Mouse (Mus musculus): Measurements from ENCODE around the gene Zfp710.

Gene Zfp710

GRCm38 (mm10) chr7:80081586-80082554 lies 57.3 kb downstream of the Zfp710 start:
- no peak for DNase-seq

DNA sequence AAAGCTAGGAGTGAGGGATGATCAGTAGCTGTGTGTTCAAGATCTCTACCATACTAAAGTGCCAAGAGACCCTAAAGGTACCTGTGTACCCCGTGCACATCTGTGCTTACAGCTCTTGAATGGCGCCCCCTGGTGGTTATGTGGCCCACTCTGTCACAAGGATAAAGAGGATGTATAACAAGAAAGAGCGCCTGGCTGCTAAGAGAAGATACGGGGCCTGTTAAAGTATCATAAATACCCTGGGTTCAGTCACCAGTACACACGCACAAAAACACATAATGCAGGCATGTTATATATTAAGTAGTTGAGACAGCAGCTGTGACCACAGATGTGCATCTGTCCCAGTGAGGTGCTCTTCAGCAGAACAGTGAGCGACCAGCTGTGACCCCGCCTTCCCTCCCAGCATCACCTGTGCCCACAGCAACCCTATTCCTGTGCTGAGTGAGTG lies 59.9 kb downstream of the Zfp710 start:
- no peak for DNase-seq

DNA sequence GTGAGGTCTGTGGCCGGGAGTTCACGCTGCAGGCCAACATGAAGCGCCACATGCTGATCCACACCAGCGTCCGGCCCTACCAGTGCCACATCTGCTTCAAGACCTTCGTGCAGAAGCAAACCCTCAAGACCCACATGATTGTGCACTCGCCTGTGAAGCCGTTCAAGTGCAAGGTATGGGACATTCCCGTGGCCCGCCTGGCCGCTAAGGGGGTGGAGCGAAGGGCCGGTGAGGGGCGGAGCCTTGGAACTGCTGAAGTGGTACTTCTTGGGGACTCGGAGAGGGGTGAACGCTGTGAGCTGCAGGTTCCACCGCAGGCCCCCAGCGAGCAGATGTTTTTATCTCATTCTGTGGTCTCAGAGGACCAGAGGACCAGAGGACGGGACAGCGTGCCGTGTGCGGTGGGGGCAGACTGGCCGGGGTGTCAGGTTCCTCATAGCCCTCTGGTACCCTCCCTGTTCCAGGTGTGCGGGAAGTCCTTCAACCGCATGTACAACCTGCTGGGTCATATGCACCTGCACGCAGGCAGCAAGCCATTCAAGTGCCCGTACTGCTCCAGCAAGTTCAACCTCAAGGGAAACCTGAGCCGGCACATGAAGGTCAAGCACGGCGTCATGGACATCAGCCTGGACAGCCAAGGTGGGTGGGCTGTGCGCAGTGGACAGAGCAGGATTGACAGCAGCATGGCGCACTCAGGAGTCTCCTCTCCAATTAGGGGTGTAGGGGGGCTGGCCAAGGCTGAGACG lies 61.5 kb downstream of the Zfp710 start:
- no peak for DNase-seq

- no peak for DNase-seq
Observed at GRCm38 (mm10) chr7:80088191-80088590, 63.6 kb downstream of the Zfp710 start.

DNA sequence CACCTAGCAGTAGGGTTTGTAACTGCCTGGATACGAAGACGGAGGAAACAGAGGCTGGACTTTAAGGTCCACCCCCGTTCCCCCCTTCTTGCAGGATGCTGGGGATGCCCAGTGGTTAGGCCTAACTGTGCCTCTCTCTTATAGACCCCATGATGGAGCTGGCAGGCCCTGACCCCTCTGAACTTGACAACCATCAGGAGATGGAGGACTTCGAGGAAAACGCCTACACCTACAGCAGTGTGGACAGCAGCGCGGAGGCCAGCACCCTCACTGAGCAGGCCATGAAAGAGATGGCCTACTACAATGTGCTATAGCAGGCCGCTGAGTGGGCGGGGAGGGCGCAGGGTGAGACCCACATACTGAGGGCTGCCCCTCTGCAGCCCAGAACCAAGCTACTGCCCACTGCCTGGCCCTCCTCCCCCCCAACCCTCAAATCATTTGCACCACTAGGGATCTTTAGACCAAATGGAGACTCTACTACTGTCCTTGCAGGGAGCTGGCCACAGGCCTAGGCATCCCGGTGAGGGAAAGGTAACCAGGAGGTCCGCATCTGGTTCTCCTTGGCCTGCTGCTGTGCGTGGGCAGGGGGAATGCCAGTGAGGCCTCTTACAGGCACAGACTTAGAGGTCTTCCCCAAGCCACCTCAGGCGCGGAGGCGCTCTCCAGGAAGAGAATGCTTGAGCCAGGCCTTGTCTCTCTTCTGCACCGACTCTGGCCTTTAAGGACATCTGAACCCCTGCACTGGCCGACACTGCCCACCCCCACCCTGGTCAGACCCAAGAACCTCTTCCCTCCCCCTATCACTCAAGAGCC lies 65.8 kb downstream of the Zfp710 start:
- DNase-seq = no peak

DNA sequence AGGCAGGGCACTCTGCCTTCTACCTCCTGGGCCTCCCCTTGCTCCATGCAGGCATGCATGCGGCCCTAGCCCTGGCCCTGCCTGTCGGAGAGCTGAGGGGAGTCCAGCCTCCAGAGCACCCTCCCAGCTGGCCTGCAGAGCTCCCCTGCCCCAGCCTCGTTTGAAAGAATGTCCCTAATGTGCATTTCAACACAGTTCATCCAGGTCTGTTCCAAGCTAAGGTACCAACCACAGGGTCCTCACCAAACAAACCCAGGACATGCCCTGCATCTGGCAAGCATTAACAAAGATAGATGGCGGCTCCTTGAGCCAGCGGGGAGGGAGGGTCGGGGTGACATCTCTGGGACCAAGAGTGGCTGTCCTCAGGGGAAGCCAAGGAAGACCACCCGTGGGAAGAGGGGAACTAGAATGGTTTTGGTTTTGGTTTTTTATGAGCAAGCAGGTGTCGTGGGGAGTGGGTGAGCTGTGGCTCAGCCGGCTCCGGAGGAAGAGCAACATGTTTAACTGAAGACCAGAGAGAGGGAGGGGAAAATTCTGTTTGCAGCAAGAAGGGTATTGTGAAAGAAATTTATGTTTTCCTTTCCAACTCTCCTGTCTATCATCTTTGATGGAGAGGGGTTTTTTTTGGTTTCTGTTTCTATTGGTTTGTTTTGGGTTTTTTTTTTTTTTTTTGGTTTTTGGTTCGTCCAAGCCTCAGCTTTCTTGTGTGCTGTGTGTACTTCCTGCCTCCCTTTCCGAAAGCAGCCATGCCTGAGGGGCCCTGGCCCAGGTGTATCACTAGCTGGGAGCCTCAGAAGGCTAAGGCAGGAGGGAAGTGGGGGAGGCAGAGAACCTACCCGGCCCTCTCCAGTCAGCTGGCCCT lies 66.6 kb downstream of the Zfp710 start:
- DNase-seq = no peak

DNA sequence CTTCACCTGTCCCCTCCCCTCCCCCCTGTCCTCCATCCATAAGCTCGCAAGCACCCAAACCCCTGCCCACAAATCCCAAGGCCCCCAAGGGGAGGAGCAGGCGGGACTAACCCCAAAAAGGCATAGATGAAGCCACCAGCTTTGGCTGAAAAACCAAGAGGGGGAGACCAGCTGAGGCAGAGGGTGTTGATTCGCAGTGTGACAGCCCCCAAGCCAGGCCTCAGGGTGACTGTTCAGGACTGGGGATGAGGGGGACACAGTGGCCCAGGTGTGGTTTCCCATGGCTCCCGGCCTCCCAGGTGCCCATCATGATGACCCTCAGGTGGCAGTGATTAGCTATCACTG lies 67.2 kb downstream of the Zfp710 start:
- no peak for DNase-seq

GRCm38 (mm10) chr7:80092351-80093046 lies 67.9 kb downstream of the Zfp710 start:
- no peak for DNase-seq

DNA sequence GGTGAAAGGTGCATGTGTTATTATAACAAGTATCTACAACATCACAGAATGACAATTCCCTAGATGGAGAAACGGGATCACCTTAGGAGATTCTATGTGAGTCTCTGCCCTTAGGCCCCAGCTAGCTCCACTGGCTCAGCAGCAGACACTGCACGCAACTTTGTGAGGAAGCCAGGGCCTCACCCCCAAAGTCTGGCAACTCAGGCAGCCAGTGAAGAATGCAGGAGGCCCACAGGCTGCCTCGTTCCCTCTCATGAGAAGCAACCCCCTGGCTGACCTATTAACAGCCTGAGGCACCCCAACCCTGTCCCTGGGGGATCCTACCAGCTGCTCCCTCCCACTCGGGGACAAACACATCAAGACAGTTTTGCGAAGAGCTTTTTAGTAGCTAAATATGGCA lies 69.9 kb downstream of the Zfp710 start:
- no peak for DNase-seq

DNA sequence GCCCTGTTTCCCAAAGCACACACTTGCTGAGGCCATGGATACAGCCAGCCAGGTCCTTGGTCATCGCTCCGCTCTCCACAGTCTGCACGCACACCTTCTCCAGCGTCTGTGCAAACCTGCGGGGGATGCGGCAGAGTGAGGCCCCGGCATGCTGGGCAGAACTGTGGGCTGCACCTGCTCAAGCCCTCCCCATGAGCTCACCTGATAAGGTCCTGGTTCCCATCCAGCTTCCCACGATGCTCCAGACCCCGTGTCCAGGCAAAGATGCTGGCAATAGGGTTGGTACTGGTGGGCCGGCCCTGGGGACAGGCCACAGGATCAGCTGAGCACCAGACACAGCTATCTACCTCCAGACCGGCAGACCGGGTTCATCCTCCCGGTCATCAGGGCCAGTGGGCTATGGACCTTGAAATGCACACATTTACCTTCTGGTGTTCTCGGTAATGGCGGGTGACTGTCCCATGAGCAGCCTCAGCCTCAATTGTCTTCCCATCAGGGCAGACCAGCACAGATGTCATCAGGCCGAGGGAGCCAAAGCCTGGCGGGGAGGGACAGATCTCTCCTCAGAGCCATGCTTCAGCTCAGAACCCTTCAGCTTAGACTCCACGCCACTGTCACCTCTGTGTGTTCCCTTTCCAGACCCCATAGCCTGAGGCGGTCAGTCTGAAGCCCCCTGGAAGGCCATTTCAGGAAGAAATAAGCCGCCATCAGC lies 71.1 kb downstream of the Zfp710 start:
- no peak for DNase-seq

GRCm38 (mm10) chr7:80098389-80098976 lies 73.9 kb downstream of the Zfp710 start:
- DNase-seq = no peak

DNA sequence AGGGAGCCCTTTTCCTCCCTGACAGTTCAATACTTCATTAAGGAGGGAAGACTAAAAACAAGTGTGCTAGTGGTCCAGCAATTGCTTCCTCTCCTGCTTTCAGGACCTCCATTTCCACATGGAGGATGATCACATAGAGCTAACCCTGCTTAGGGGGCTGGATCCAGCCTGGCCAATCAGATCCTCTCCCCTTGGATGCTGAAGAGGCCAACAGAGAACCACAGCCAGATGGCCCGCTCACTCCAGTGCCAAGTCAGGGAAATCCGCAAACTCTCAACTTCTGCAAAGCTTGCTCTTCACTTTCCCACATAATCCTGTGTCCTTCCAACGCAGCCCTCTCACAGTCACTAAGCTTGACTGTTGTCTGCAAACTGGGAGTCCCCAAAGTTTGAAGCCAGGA lies 78.7 kb downstream of the Zfp710 start:
- DNase-seq = no peak

GRCm38 (mm10) chr7:80105637-80106390 lies 81.2 kb downstream of the Zfp710 start:
- no peak for DNase-seq

DNA sequence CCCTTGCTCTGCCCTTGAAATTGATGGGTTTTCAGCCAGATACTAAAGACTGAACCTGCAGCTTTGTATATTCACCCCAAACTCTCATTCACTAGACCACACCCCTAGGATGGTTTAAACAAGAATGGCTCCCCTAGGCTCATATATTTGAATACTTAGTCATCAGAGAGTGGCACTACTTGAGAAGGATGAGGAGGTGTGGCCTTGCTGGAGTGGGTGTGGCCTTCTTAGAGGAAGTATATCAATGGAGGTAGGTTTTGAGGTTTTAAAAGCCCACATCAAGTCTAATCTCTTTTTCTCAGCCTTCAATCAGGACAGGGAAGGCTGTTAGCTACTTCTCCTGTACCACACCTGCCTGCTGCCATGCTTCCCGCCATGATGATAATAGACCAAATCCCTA lies 81.8 kb downstream of the Zfp710 start:
- no peak for DNase-seq

DNA sequence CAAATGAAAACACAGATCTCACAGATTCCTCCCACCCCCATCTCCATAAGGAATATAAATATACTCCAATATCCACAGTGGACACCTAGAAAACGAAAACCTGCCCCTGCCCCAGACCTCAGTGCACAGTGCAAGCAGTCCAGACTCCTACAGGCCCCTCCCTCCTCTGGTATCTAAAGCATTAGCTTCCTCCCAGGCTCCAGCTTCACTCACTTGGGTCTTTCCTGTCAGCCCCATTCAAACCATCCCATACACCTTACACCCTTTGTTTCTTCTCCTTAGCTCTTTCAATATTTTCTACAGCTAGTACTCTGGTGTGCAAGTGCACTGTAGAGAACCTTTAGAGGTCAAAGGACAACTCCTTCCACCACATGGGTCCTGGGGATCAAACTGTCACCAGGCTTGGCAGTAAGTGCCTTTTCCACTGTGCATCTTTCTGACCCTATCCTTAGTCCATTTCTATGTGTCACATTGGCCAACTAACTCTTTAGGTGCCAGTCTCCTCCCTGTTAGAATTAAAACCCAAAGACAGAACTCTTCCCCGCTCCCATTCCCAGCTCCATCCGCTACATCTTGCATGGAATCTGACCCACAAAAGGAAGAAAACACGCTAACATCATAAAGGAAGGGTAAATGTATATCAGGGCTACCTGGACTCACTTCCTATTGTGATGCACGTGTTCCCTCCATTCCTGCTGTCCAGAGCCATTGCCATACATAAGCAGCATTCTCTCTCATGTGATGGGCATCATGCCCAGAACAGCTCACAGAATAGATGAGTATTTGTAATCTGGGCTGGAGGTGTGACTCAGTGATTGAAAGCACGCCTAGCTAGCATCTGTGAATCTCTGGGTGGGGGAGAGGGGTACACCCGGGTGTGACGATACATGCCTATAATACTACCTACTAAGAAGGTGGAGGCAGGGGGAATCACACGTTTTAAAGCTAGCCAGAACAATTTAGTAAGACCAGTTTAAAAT lies 86.7 kb downstream of the Zfp710 start:
- DNase-seq = no peak

DNA sequence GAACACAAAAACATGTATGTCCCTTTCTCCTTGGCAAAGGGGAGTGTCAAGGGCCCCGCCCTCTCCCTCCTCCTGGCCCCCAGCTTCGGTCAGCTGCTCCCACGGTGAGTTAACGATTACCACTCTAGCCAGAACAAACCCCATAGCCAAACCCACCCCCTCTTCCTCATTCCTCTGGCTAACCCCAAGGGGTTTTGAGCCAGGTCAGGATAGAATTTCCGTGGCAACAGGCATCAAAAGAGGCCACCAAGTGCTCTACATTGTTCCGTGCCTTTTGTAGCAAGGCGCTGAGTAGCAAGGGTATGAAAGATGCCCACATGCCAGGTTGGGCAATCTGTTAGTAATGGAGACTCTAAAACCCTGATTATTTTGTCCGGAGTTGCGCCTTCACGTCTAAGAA lies 89.4 kb downstream of the Zfp710 start:
- peak; percentile 42 for DNase-seq

GRCm38 (mm10) chr7:80114451-80115223 lies 90.0 kb downstream of the Zfp710 start:
- DNase-seq = peak; percentile 72

- DNase-seq = peak; percentile 95
Observed at GRCm38 (mm10) chr7:80115224-80115590, 90.6 kb downstream of the Zfp710 start, which contains the start of gene Idh2. Idh2 (minus strand) TSS chr7:80115392.

All from cerebellum, adult 9-11 months (tissue).